Mouse (Mus musculus) kidney, postnatal 14 days (tissue): ENCODE data around the gene Spty2d1.

Experiments
- DNase-seq: peaks from one replicate; pipeline ENCODE4 v3.0.0; 2022; ENCODE audit warnings: mixed read lengths

Gene Spty2d1

GRCm38 (mm10) chr7:46986646-46987045, 21.6 kb downstream of the Spty2d1 start:
- DNase-seq, result peak; percentile 23

- DNase-seq, result no peak
These were observed 22.3 kb downstream of the Spty2d1 start for GRCm38 (mm10) chr7:46985718-46986505.

DNA sequence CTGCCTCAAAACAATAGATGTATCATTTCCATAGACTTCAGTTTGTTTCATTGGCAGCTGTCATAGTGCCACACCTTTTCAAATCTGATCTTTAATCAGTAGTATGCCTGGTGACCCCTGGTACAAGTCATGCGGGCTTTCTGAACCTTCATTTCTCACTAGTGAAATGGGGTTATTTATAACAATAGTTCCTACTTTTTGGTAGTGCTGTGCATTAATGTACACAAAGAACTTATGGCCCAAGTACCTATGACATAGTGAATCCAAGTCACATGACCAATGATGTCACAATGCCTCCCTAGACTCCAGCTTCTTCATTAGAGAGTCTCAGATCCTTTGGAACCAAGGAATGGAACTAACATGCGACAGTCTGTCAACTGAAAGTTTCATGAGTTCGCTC, 24.9 kb downstream of the Spty2d1 start, which contains the start of gene Gm9999:
Gm9999 (plus strand) TSS at position 301 of the 400 bp plus-strand sequence.
- DNase-seq, result no peak

- DNase-seq, result no peak
These were observed 32.8 kb downstream of the Spty2d1 start for GRCm38 (mm10) chr7:46975456-46975855.

DNA sequence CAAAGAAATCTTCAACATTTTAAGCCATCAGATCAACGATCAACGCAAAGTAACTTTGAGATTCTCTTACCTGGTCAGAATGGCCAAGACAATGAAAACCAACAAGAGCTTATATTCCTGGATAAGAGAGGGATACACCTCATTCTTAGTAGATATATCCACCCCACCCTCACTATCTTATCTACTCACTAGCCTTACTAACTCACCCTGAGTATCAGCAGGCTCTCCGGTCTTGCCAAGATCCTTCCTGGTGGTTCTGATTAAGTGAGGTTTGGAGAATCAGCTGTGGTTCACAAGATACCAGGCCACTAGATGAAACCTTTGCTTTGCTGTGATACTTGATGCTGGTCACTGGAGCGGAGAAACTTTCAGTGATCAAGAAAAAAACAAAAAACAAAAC, 33.6 kb downstream of the Spty2d1 start:
- no peak for DNase-seq

DNA sequence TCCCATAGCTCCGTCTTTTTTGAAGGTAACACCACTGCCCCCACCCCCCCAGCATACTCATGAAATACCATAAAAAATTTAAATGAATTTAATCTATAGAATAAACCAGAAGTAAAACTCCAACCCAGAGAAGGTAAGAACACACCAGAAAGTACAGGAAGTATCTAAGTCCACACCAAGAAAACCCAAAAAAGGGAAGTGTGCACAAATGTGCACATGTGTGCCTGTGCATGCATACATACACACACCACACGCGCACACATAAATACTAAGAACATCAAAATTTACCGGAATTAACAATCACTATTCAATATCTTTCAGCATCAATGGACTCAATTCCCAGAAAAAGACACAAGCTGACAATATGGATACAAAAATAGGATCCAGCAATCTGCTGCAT, 38.3 kb downstream of the Spty2d1 start:
- no peak for DNase-seq

GRCm38 (mm10) chr7:46964070-46964469, 44.1 kb downstream of the Spty2d1 start:
- DNase-seq, result no peak

GRCm38 (mm10) chr7:46962806-46963618, 45.2 kb downstream of the Spty2d1 start:
- DNase-seq, result peak; percentile 81

- DNase-seq, result peak; percentile 11
These were observed 46.1 kb downstream of the Spty2d1 start for GRCm38 (mm10) chr7:46962132-46962531.

- DNase-seq, result no peak
These were observed 47.2 kb downstream of the Spty2d1 start for GRCm38 (mm10) chr7:46960991-46961390.

GRCm38 (mm10) chr7:46958853-46959252, 49.4 kb downstream of the Spty2d1 start:
- no peak for DNase-seq

DNA sequence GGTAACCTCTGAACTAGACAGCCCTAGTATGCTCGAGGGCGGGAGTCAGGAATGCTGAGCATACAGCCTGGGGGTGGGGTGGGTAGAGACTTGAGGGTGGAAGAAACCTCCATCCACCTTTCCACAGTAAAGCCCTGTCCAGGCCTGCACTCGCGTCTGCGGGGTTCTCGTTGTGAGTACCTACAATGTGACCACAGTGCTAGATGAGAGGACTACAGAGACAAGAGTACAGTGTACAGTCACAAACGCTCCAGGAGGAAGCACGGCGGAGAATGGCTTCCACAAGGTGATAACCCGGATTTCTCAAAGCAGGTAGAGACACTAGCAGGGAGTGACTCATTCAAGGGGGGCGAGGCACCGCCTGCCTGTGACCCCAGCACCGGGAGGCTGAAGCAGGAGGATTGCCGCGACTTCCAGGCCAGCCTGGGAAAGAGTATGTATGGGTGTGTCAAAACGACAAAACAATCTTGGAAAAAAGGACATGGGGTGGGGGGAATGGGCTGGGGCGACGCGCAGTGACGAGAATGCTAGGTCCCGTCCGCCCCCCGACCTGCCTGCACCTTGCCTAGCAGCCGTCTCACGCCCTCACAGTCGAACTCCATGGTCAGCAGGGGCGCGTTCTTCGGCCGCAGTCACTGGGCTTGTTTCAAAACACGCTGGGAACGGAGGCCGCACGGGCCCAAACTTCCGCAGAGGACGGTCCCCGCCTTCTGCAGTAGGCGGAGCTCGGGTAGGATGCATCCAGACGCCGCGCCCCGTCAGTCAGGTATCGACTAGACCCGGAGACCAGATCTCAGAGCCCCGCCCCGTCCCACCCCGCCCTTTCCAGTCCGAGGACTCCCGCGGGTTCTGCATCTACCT, 50.1 kb downstream of the Spty2d1 start, which contains the start of gene Uevld:
Uevld (minus strand) TSS at position 697 of the 861 bp plus-strand sequence.
- peak; percentile 96 for DNase-seq
